Mouse (Mus musculus) ES-Bruce4 (cell line): Measurements from ENCODE around the gene Bcl11b.

Source experiments
- CTCF ChIP-seq: IDR thresholded peaks from one replicate; pipeline ENCODE4 v1.8.1; 2011; ENCODE audit warnings: low read depth, low read length
- POLR2A ChIP-seq: IDR thresholded peaks from one replicate; pipeline ENCODE4 v1.8.1; 2011; ENCODE audit warnings: low read length; ENCODE audit not compliant: insufficient read depth

- TF ChIP-seq POLR2A (no peak), CTCF (no peak)
Observed at GRCm38 (mm10) chr12:107997901-107998300, 5.5 kb downstream of the Bcl11b start.
